Mouse (Mus musculus): ENCODE measurements around the gene Hook2.

Gene Hook2

GRCm38 (mm10) chr8:84973803-84974542 lies 16.4 kb upstream of the Hook2 start:
- peak; percentile 63 for DNase-seq

GRCm38 (mm10) chr8:84974543-84975142 lies 15.8 kb upstream of the Hook2 start:
- DNase-seq, result no peak

- peak; percentile 72 for DNase-seq
These were observed 15.0 kb upstream of the Hook2 start for GRCm38 (mm10) chr8:84975434-84975833.

- peak; percentile 97 for DNase-seq
These were observed 14.2 kb upstream of the Hook2 start for GRCm38 (mm10) chr8:84976031-84976762.

GRCm38 (mm10) chr8:84976763-84977434 lies 13.5 kb upstream of the Hook2 start:
- DNase-seq, result no peak

GRCm38 (mm10) chr8:84977435-84978247 lies 12.8 kb upstream of the Hook2 start:
- peak; percentile 75 for DNase-seq

- peak; percentile 97 for DNase-seq
These were observed 12.0 kb upstream of the Hook2 start, which contains the start of gene Junb for GRCm38 (mm10) chr8:84978248-84978940. TSS of gene Junb (minus strand) at chr8:84978718.

GRCm38 (mm10) chr8:84979599-84980421 lies 10.6 kb upstream of the Hook2 start:
- peak; percentile 95 for DNase-seq

- peak; percentile 93 for DNase-seq
These were observed 9.6 kb upstream of the Hook2 start for GRCm38 (mm10) chr8:84980622-84981358.

GRCm38 (mm10) chr8:84981644-84982498 lies 8.5 kb upstream of the Hook2 start:
- peak; percentile 57 for DNase-seq

- DNase-seq, result no peak
These were observed 7.8 kb upstream of the Hook2 start for GRCm38 (mm10) chr8:84982499-84983011.

- peak; percentile 73 for DNase-seq
These were observed 5.9 kb upstream of the Hook2 start for GRCm38 (mm10) chr8:84984294-84985048.

GRCm38 (mm10) chr8:84985049-84985683 lies 5.2 kb upstream of the Hook2 start:
- DNase-seq, result no peak

- peak; percentile 91 for DNase-seq
These were observed 4.6 kb upstream of the Hook2 start for GRCm38 (mm10) chr8:84985684-84986378.

GRCm38 (mm10) chr8:84986379-84986945 lies 3.9 kb upstream of the Hook2 start:
- DNase-seq, result no peak

- no peak for DNase-seq
These were observed 3.0 kb upstream of the Hook2 start for GRCm38 (mm10) chr8:84987388-84987787.
